Mouse (Mus musculus) gastrocnemius, postnatal 25 days (tissue): ENCODE measurements around the gene Zfp324. TPM values are rescaled to one million over a fixed set of nuclear protein-coding genes. Genes with fewer than 3 reads are reported as not detected.

Source experiments
- DNase-seq: peaks from one replicate; pipeline ENCODE4 v3.0.0; 2022
- total RNA-seq, 2 experiments: library from RNA; stranded (reverse); gene quantifications; 1 replicate in 1 of 2; 2 replicates in 1 of 2; pipeline ENCODE4 v1.2.3; 2021

Gene Zfp324
- total RNA-seq, 2 experiments from 2014 or later, result 2.0 to 2.2 TPM

- peak; percentile 87 for DNase-seq
Measured at GRCm38 (mm10) chr7:13009143-13010004, 43.7 kb downstream of the Zfp324 start.

- no peak for DNase-seq
Measured at GRCm38 (mm10) chr7:13010005-13010908, 44.6 kb downstream of the Zfp324 start, which contains the start of gene Zbtb45. Gene Zbtb45, minus strand, starts transcription at chr7:13010034.

GRCm38 (mm10) chr7:13013671-13014070, 48.0 kb downstream of the Zfp324 start:
- DNase-seq, result no peak

- no peak for DNase-seq
Measured at GRCm38 (mm10) chr7:13014275-13014839, 48.7 kb downstream of the Zfp324 start.

- no peak for DNase-seq
Measured at GRCm38 (mm10) chr7:13015217-13015616, 49.6 kb downstream of the Zfp324 start.

GRCm38 (mm10) chr7:13022773-13023535, 57.3 kb downstream of the Zfp324 start:
- peak; percentile 68 for DNase-seq

Other genes with a start within 250 kb of the Zfp324 start
- not detected for gene Vmn2r56, start 230.8 kb upstream of the Zfp324 start, total RNA-seq
- 1 to 10 TPM; 1.4 to 1.6 TPM for gene Zscan18, start 162.2 kb upstream of the Zfp324 start, total RNA-seq
- 1 to 10 TPM; 3.7 to 4.6 TPM for gene Zfp329, start 147.0 kb upstream of the Zfp324 start, total RNA-seq
- 10 to 100 TPM in 1 of 2 experiments, 1 to 10 TPM in 1; 8.9 to 10.3 TPM for gene Zfp110, start 131.1 kb upstream of the Zfp324 start, total RNA-seq
- 1 to 10 TPM; 2.4 TPM for gene Zfp128, start 84.7 kb upstream of the Zfp324 start, total RNA-seq
- 1 to 10 TPM; 2.7 to 3.4 TPM for gene Zscan22, start 68.0 kb upstream of the Zfp324 start, total RNA-seq
- gene Rps5, start 43.5 kb upstream of the Zfp324 start, total RNA-seq, result 100 to 1,000 TPM; 498 to 510 TPM
- under 1 TPM; 0.21 to 0.33 TPM for gene Rnf225, start 38.4 kb upstream of the Zfp324 start, total RNA-seq
- 1 to 10 TPM; 2.1 to 2.4 TPM for gene Zfp446, start 12.0 kb downstream of the Zfp324 start, total RNA-seq
- gene Slc27a5, start 32.4 kb downstream of the Zfp324 start, total RNA-seq, result not detected
- gene Trim28, start 33.3 kb downstream of the Zfp324 start, total RNA-seq, result 10 to 100 TPM; 59.1 to 60.7 TPM
- gene Zbtb45, start 44.2 kb downstream of the Zfp324 start, total RNA-seq, result 1 to 10 TPM; 2.7 to 4.9 TPM
- 10 to 100 TPM; 76.1 to 89.9 TPM for gene Chmp2a, start 69.0 kb downstream of the Zfp324 start, total RNA-seq
- 100 to 1,000 TPM; 132 to 138 TPM for gene Ube2m, start 72.4 kb downstream of the Zfp324 start, total RNA-seq
- under 1 TPM; 0.54 to 0.75 TPM for gene Mzf1, start 88.9 kb downstream of the Zfp324 start, total RNA-seq
- not detected for gene Vmn1r85, start 129.3 kb downstream of the Zfp324 start, total RNA-seq
- not detected for gene Vmn1r86, start 154.1 kb downstream of the Zfp324 start, total RNA-seq
- gene Vmn1r87, start 174.3 kb downstream of the Zfp324 start, total RNA-seq, result not detected
- gene Vmn1r88, start 193.7 kb downstream of the Zfp324 start, total RNA-seq, result under 1 TPM; 0.03 to 0.10 TPM
- not detected for gene Vmn1r89, start 247.2 kb downstream of the Zfp324 start, total RNA-seq